Comparison of ENCODE assay signal across 25 mouse cellular contexts in the genomic region with DNA sequence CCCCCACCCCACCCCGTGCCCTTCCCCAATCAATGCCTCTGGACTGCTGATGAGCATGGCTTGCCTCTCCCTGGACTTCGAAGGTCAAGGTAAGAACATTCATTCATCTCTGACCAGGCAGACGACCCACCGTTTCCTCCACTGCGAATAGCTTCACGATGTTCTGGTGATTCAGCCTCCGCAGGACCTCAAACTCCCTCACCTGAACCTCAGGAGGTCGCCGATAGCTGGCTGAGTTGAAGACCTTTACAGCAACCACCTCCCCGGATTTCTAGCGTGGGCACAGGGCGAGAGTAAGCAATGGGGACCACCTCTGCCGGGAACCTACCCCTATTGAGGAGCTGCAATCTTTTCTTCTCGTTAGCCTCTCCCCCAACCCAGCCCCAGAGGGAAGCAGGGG. TPM values are rescaled to one million over a fixed set of nuclear protein-coding genes. Genes with fewer than 3 reads are reported as not detected.
DNase-seq lines count a peak whose midpoint lies in the region; ATAC-seq and TF ChIP-seq lines count a peak whose summit lies in the region.
"Had no signal": no experiment of that assay in that cellular context is flagged by ENCODE, and none has a peak within 500 bp of the region (broad histone marks: within the 10 kb centered on the region; RNA-seq: fewer than 3 reads in every experiment).

No protein-coding gene starts in this region.

- ATAC-seq in liver, embryonic 12.5 days, result no peak
- ATAC-seq: forebrain, embryonic 15.5 days; inflammation-experienced regulatory T-cells, adult 6 months; midbrain, embryonic 13.5 days had no signal

- peaks cover 64% of the 10 kb centered on the region for H3K79me2 ChIP-seq in macrophage (ENCODE audit: inconsistent target)

- peak overlapping the region; percentile 36 for H3K4me2 ChIP-seq in liver, embryonic 12.5 days
- H3K4me2 ChIP-seq: forebrain, embryonic 15.5 days; hindbrain, embryonic 14.5 days; limb, embryonic 12.5 days; midbrain, embryonic 13.5 days had no signal

- no peak for TF ChIP-seq POLR2A in bone marrow, adult 2 months (IDR thresholded peaks at IDR 0.05; ENCODE audit: borderline replicate concordance, control insufficient read depth, low read depth, low read length)

- TF ChIP-seq CTCF in bone marrow, adult 2 months (IDR thresholded peaks at IDR 0.05; ENCODE audit: control insufficient read depth, insufficient read depth, low read length), result no peak

- no peaks in the 10 kb centered on the region for H3K9me3 ChIP-seq in liver, embryonic 12.5 days (replicated peaks)
- H3K9me3 ChIP-seq: forebrain, embryonic 15.5 days; kidney, embryonic 15.5 days; limb, embryonic 12.5 days; megakaryocyte, embryonic 14.5 days; midbrain, embryonic 13.5 days had no signal

- H3K4me1 ChIP-seq in bone marrow, adult 2 months (ENCODE audit: control insufficient read depth, insufficient read depth, low read length), result peaks cover 3% of the 10 kb centered on the region
- H3K4me1 ChIP-seq in liver, embryonic 12.5 days, result peaks cover 23% of the 10 kb centered on the region
- H3K4me1 ChIP-seq: forebrain, embryonic 15.5 days; midbrain, embryonic 13.5 days had no signal

- peaks cover 10% of the 10 kb centered on the region; the same call in 1 of the 2 replicates for H3K27me3 ChIP-seq in liver, embryonic 12.5 days (replicated peaks)
- H3K27me3 ChIP-seq: forebrain, embryonic 15.5 days; limb, embryonic 12.5 days; midbrain, embryonic 13.5 days had no signal

- 0 out of 2 replicates have a peak, but pooled peaks cover 3% of the 10 kb centered on the region for H3K36me3 ChIP-seq in liver, embryonic 12.5 days
- peaks cover 47% of the 10 kb centered on the region for H3K36me3 ChIP-seq in macrophage (ENCODE audit: inconsistent target)
- H3K36me3 ChIP-seq: forebrain, embryonic 15.5 days; kidney, embryonic 15.5 days; limb, embryonic 12.5 days; midbrain, embryonic 13.5 days had no signal

- peak overlapping the region; percentile 31; the same call in 1 of the 2 replicates for H3K9ac ChIP-seq in liver, embryonic 12.5 days
- H3K9ac ChIP-seq: forebrain, embryonic 15.5 days; hindbrain, embryonic 14.5 days; kidney, embryonic 15.5 days; limb, embryonic 12.5 days; lung, embryonic 14.5 days; midbrain, embryonic 13.5 days had no signal

- H3K4me3 ChIP-seq in bone marrow, adult 2 months (replicated peaks; ENCODE audit: control insufficient read depth, low read depth, low read length), result no peak overlapping the region
- peak overlapping the region; percentile 29 for H3K4me3 ChIP-seq in liver, embryonic 12.5 days
- no peak overlapping the region for H3K4me3 ChIP-seq in macrophage (ENCODE audit: inconsistent target)
- H3K4me3 ChIP-seq: forebrain, embryonic 15.5 days; kidney, embryonic 15.5 days; limb, embryonic 12.5 days; midbrain, embryonic 13.5 days had no signal

- WGBS in bone marrow, adult 2 months, result 79% methylated on average over 14 of the region's 14 CpGs
- 56% methylated on average over 14 of the region's 14 CpGs for WGBS in liver, embryonic 12.5 days (ENCODE audit: insufficient replicate concordance)
- WGBS in macrophage (ENCODE audit: missing documents), result 98% methylated on average over 9 of the region's 14 CpGs

- peak; percentile 35 for DNase-seq in adrenal gland, adult 2 months
- DNase-seq in adrenal gland, postnatal 25 days, result no peak
- DNase-seq in thymus, postnatal 36 days, result no peak
- no peak for DNase-seq in thymus, adult 18-20 months
- DNase-seq: cerebellum, adult 8-10 months; cerebellum, postnatal 36 days; embryo, embryonic 11 days; gastrocnemius, postnatal 14 days; heart, adult 18-20 months; heart, postnatal 36 days; layer of hippocampus, postnatal 36 days; lung, embryonic 14.5 days; right cerebral cortex, postnatal 14 days; spleen, adult 18-20 months; thymus, postnatal 25 days had no signal

- peak overlapping the region; percentile 7 for H3K27ac ChIP-seq in bone marrow, adult 2 months (ENCODE audit: control insufficient read depth, insufficient read depth, low read depth, low read length, poor library complexity)
- peak overlapping the region; percentile 70; the same call in 1 of the 2 replicates for H3K27ac ChIP-seq in liver, embryonic 12.5 days
- H3K27ac ChIP-seq in macrophage, result peak overlapping the region; percentile 94
- H3K27ac ChIP-seq: forebrain, embryonic 15.5 days; hindbrain, embryonic 14.5 days; kidney, embryonic 15.5 days; limb, embryonic 12.5 days; midbrain, embryonic 13.5 days had no signal

RNA-seq across cellular contexts. Expression of gene Ikbke, which starts 3.8 kb away (rescaled TPM):
- total RNA-seq in adrenal gland, adult 2 months (2021), result 10 to 100 TPM; 10.7 to 14.1 TPM
- 11.1 and 15.2 TPM in 2 replicates for polyA plus RNA-seq in adrenal gland, adult 2 months (2012; rRNA removed)
- total RNA-seq in adrenal gland, postnatal 25 days (2021), result 13.2 and 18.5 TPM in 2 replicates
- 12.8 and 40.9 TPM in 2 replicates for polyA plus RNA-seq in bone marrow, adult 2 months (2011; ENCODE audit: insufficient read depth, insufficient read length, low replicate concordance, missing spikeins)
- polyA plus RNA-seq in liver, embryonic 12.5 days (2016; fragmentation: Nextera tagmentation; extraction: Ambion mirVana), result 4.5 and 4.8 TPM in 2 replicates
- total RNA-seq in macrophage (2018; cell fraction: chromatin; rRNA removed), result 1,000 to 10,000 TPM; 1,136 to 6,556 (median 3,620) TPM
- 100 to 1,000 TPM in 17 of 26 experiments, 10 to 100 TPM in 9; 69.2 to 344 (median 158) TPM for total RNA-seq in macrophage (2018; cell fraction: cytosol; rRNA removed)
- total RNA-seq in macrophage (2018; cell fraction: nucleus; rRNA removed), result 1,000 to 10,000 TPM in 20 of 26 experiments, 100 to 1,000 TPM in 6; 493 to 2,755 (median 1,436) TPM
- 63.3 to 156 TPM (median 108 TPM) in 3 replicates for polyA plus RNA-seq in macrophage (2018)

RNA-seq across cellular contexts. Expression of gene Rassf5, which starts 30.5 kb away (rescaled TPM):
- 10 to 100 TPM in 1 of 2 experiments, 1 to 10 TPM in 1; 8.6 to 13.0 TPM for total RNA-seq in adrenal gland, adult 2 months (2021)
- 25.7 and 39.3 TPM in 2 replicates for polyA plus RNA-seq in adrenal gland, adult 2 months (2012; rRNA removed)
- 12.8 and 13.1 TPM in 2 replicates for total RNA-seq in adrenal gland, postnatal 25 days (2021)
- 12.7 and 21.8 TPM in 2 replicates for polyA plus RNA-seq in bone marrow, adult 2 months (2011; ENCODE audit: insufficient read depth, insufficient read length, low replicate concordance, missing spikeins)
- polyA plus RNA-seq in liver, embryonic 12.5 days (2016; fragmentation: Nextera tagmentation; extraction: Ambion mirVana), result 3.9 and 4.7 TPM in 2 replicates
- 10 to 100 TPM in 25 of 26 experiments, 1 to 10 TPM in 1; 8.9 to 37.5 (median 19.6) TPM for total RNA-seq in macrophage (2018; cell fraction: chromatin; rRNA removed)
- total RNA-seq in macrophage (2018; cell fraction: cytosol; rRNA removed), result 10 to 100 TPM; 20.0 to 56.2 (median 35.3) TPM
- 10 to 100 TPM; 14.7 to 47.2 (median 30.6) TPM for total RNA-seq in macrophage (2018; cell fraction: nucleus; rRNA removed)
- 28.9 to 47.9 TPM (median 35.4 TPM) in 3 replicates for polyA plus RNA-seq in macrophage (2018)

Comparison
In these comparisons a context has a peak if more than half of its experiments do, and no peak if none do; other contexts are left out.
1. H3K27ac ChIP-seq: peak in every context shown above with its lines; median percentile 94 in macrophage; 70 in liver, embryonic 12.5 days; 7 in bone marrow, adult 2 months.